Mouse (Mus musculus) neural tube, postnatal 0 days (tissue): ENCODE measurements around the gene Kcnip4. TPM values are rescaled to one million over a fixed set of nuclear protein-coding genes. Genes with fewer than 3 reads are reported as not detected.

Experiments used
- polyA plus RNA-seq: library from polyadenylated mRNA; unstranded; fragments of >200 nt; fragmentation: Nextera tagmentation; extraction: Ambion mirVana; gene quantifications from 2 replicates; pipeline ENCODE4 v1.2.1, GENCODE M21; 2015

Gene Kcnip4
- 25.0 and 25.3 TPM in 2 replicates for polyA plus RNA-seq

GRCm38 (mm10) chr5:49524394-49525241, at the start of gene Kcnip4:
Gene Kcnip4 (minus strand): TSS chr5:49524907.

